Mouse (Mus musculus) limb, embryonic 15.5 days (tissue): ENCODE data around the gene Zdhhc21. TPM values are rescaled to one million over a fixed set of nuclear protein-coding genes. Genes with fewer than 3 reads are reported as not detected.

Experiments used
- ATAC-seq: fragments of 200-750 bp; cut with Nextera tagmentation; 2 replicates; pipeline ENCODE4 v1.8.0; 2017; ENCODE audit warnings: low read depth, moderate TSS enrichment; ENCODE audit not compliant: insufficient number of reproducible peaks, low FRiP score, low TSS enrichment
- H3K27ac ChIP-seq: fragments of 300-500 bp; sonication (generic); 2 replicates; pipeline ENCODE4 v1.5.1; 2015; ENCODE audit warnings: moderate library complexity, mild to moderate bottlenecking, inconsistent platforms
- H3K27me3 ChIP-seq: fragments of 300-500 bp; sonication (generic); 2 replicates; pipeline ENCODE4 v1.6.1; 2015; ENCODE audit warnings: inconsistent platforms
- H3K36me3 ChIP-seq: fragments of 300-500 bp; sonication (generic); 2 replicates; pipeline ENCODE4 v1.6.1; 2015; ENCODE audit warnings: inconsistent platforms
- H3K4me1 ChIP-seq: fragments of 300-500 bp; sonication (generic); 2 replicates; pipeline ENCODE4 v1.6.1; 2015; ENCODE audit warnings: inconsistent platforms
- H3K4me2 ChIP-seq: fragments of 300-500 bp; sonication (generic); 2 replicates; pipeline ENCODE4 v1.6.1; 2015; ENCODE audit warnings: mild to moderate bottlenecking, inconsistent platforms
- H3K4me3 ChIP-seq: fragments of 300-500 bp; sonication (generic); 2 replicates; pipeline ENCODE4 v1.5.1; 2015; ENCODE audit warnings: mild to moderate bottlenecking, inconsistent platforms
- H3K9ac ChIP-seq: fragments of 300-500 bp; sonication (generic); 2 replicates; pipeline ENCODE4 v1.6.1; 2015; ENCODE audit warnings: inconsistent platforms
- H3K9me3 ChIP-seq: fragments of 300-500 bp; sonication (generic); 2 replicates; pipeline ENCODE4 v1.6.1; 2016; ENCODE audit warnings: inconsistent platforms
- WGBS: fragments of 180-500 bp; shearing (Covaris S2); methylation state at CpG from one replicate; pipeline ENCODE4 v1.1.7; 2015; 5-methylcytosine and 5-hydroxymethylcytosine counted together
- polyA plus RNA-seq: library from polyadenylated mRNA; unstranded; fragments of >200 nt; fragmentation: Nextera tagmentation; extraction: Ambion mirVana; gene quantifications from 2 replicates; pipeline ENCODE4 v1.2.1, GENCODE M21; 2015

The Zdhhc21 gene
- polyA plus RNA-seq, 1 experiment from 2014 or later, result 14.3 TPM

DNA sequence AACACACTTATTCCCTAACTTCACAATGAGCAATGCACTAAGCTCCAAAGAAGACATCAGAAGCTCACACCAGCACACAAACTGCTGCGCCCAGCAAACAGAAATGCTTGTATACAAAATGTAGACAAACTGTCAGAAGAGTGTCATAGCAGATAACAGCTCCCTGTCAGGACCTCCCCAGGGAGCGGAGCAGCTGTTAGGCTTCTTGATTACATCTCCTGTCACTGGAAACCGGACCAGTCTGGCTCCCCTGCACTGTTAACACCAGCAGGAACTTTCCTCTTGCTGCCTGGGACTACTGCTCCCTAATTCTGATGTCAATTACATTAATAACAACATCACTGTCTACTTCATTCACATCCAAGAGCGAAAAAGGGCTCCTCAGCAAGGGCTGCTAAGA lies 44.5 kb downstream of the Zdhhc21 start:
- H3K4me1 ChIP-seq, result no peaks in the 10 kb centered on the region
- no peak overlapping the region for H3K27ac ChIP-seq
- no peak overlapping the region for H3K4me3 ChIP-seq
- H3K9me3 ChIP-seq, result no peaks in the 10 kb centered on the region
- ATAC-seq, result no peak
- H3K4me2 ChIP-seq, result no peak overlapping the region
- H3K27me3 ChIP-seq, result no peaks in the 10 kb centered on the region
- WGBS, result 66% methylated on average over 4 of the region's 4 CpGs
- H3K36me3 ChIP-seq, result 0 out of 2 replicates have a peak, but pooled peaks cover 6% of the 10 kb centered on the region
- H3K9ac ChIP-seq, result no peak overlapping the region

DNA sequence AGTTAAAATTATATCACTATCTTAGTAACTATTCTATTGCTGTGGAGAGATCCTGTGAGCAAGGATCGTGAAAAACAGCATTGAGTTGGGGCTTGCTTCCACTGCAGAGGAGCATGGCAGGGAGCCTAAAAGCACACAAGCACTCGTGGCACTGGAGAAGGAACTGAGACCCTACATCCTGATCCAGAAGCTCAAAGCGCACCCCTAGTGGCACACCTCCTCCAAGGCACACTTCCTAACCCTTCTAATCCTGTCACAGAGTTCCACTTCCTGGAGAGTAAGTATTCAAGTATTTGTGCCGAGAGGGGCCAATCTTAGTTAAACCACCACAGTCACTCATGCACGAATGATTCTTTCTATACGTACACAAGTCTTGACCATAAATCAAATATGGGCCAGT lies 46.4 kb downstream of the Zdhhc21 start:
- Histone ChIP-seq H3K4me1 (no peaks in the 10 kb centered on the region), H3K36me3 (0 out of 2 replicates have a peak, but pooled peaks cover 6% of the 10 kb centered on the region), H3K4me3 (no peak overlapping the region), H3K27ac (no peak overlapping the region), H3K4me2 (no peak overlapping the region), H3K27me3 (no peaks in the 10 kb centered on the region), H3K9me3 (no peaks in the 10 kb centered on the region), H3K9ac (no peak overlapping the region)
- 68% methylated on average over 6 of the region's 6 CpGs for WGBS
- ATAC-seq, result no peak

DNA sequence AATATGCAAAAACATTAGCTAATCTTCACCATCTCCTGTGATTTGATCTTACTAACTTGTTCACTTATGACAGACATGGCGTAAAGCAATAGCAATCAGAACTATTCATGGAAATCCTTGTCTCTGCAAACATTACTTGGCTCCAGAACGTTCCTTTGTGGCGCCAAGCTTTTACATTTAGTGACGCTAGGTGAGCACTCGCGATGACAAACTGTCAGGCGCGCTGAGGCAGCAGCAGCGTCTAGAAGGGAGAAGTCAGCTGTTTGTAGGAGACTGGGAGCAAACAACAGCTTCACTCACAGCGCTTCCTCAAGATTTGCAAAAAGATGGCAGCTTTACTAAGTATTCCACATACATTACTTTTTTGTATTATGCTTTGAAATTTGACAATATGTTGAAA lies 51.9 kb downstream of the Zdhhc21 start:
- Histone ChIP-seq H3K27me3 (no peaks in the 10 kb centered on the region), H3K4me1 (no peaks in the 10 kb centered on the region), H3K27ac (no peak overlapping the region), H3K9ac (no peak overlapping the region), H3K4me3 (no peak overlapping the region), H3K4me2 (no peak overlapping the region), H3K9me3 (no peaks in the 10 kb centered on the region), H3K36me3 (no peaks in the 10 kb centered on the region)
- no peak for ATAC-seq
- whole genome bisulfite sequencing, result 85% methylated on average over 10 of the region's 10 CpGs

DNA sequence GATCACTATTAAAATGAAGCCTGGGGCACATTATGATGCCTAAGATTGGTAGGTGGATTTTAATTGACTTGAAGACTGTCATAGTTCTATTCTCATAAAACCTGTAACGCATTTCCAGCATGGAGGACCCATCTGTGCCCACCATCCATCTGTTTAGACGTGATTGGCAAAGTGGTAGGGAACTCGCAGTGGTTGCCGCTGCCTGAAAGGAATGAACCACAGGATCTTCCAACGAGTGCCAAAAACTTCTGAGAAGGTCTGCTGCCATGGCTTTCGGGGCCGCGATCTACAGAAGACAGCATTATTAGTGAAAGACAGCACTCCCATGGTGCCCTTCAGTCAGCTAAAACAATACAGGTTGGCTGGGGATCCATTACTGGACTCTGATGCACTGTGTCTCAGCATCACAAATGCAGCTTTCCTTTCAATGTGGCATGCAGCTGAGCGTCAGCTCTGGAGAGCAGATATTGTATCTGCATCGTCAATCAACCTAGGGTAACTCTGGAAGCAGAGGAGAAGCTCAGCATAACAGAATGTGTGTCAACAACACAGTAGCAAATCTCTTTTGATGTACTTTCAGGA lies 53.5 kb downstream of the Zdhhc21 start:
- H3K4me2 ChIP-seq, result no peak overlapping the region
- ATAC-seq, result no peak
- WGBS, result 81% methylated on average over 10 of the region's 10 CpGs
- H3K9me3 ChIP-seq, result no peaks in the 10 kb centered on the region
- no peaks in the 10 kb centered on the region for H3K36me3 ChIP-seq
- no peaks in the 10 kb centered on the region for H3K27me3 ChIP-seq
- H3K4me1 ChIP-seq, result no peaks in the 10 kb centered on the region
- no peak overlapping the region for H3K27ac ChIP-seq
- H3K4me3 ChIP-seq, result no peak overlapping the region
- H3K9ac ChIP-seq, result no peak overlapping the region

DNA sequence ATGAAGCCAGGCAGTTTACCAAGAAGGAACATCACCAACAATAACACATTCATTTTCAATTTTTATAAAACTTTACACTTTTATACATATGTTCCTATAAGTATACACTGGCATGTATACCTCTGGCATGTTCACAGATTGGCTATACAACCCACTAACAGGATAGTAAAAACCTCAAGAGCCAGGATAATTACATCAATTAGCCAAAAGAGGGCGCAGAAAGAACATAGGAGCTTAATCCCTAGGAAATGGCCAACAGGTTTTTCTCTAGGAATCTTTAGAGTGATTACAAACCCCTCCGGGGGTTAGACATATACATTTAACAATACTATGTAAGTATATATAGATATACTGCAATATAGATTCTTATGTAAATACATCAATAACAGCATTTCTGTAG lies 55.7 kb downstream of the Zdhhc21 start:
- Histone ChIP-seq H3K36me3 (no peaks in the 10 kb centered on the region), H3K4me2 (no peak overlapping the region), H3K27ac (no peak overlapping the region), H3K9ac (no peak overlapping the region), H3K27me3 (no peaks in the 10 kb centered on the region), H3K4me3 (no peak overlapping the region), H3K9me3 (no peaks in the 10 kb centered on the region), H3K4me1 (no peaks in the 10 kb centered on the region)
- no peak for ATAC-seq
- WGBS, result 33% methylated on average over 2 of the region's 2 CpGs

DNA sequence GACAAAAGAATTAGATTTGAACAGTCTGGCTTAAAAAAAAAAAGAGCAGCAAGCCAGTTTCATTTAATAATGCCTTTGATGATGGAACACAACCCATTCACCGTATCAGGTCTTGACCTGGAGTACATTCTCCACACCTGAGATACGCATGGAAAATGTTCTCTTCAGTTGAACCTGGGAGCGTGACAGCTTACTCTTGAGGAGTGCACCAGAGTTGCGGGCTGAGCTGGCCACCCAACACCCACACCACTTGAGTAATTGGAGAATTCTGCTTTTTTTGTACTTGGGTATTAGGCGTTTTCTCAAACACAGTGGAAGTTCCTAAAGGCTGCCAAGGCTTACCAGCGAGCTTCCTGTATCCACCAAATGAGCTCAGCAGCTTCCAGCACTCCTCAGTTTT lies 66.2 kb downstream of the Zdhhc21 start:
- no peak overlapping the region for H3K9ac ChIP-seq
- no peak overlapping the region for H3K4me2 ChIP-seq
- H3K4me3 ChIP-seq, result no peak overlapping the region
- H3K9me3 ChIP-seq, result no peaks in the 10 kb centered on the region
- no peaks in the 10 kb centered on the region for H3K27me3 ChIP-seq
- no peaks in the 10 kb centered on the region; the same call in 1 of the 2 replicates for H3K36me3 ChIP-seq
- 78% methylated on average over 6 of the region's 6 CpGs for WGBS
- ATAC-seq, result no peak
- H3K4me1 ChIP-seq, result no peaks in the 10 kb centered on the region
- H3K27ac ChIP-seq, result no peak overlapping the region

DNA sequence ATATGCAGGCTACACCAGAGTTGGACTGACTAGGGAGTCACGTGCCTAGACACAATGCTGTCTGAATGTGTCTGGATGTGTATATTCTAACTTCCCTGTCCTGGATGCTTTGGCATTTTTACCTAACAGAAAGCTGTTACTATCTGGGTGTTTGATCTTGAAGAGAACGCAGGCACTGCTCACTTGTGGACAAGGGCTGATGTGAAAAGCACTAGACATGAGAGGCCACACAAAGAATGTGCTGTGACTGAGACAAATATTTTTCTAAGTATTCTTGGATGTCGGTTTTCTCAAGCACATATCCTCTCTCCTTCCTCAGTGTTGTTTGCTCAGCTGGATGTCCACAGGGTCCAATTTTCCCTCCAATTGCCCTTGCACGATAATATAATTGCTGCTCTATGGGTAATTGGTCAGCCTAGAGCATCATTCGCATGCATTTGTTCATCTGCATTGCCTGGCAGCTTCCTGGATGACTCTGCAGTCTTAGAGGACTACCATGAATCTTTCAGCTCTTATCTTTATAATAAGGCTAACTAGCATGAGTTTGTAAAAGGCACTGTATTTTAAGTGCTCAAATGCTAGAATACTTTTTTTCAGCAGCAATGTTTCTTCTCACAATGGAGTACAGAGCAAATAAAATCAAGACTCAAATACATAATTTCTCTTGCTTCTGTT lies 66.7 kb downstream of the Zdhhc21 start:
- no peak overlapping the region for H3K4me2 ChIP-seq
- WGBS, result 76% methylated on average over 5 of the region's 5 CpGs
- no peaks in the 10 kb centered on the region for H3K9me3 ChIP-seq
- no peaks in the 10 kb centered on the region for H3K36me3 ChIP-seq
- no peak overlapping the region for H3K27ac ChIP-seq
- H3K27me3 ChIP-seq, result no peaks in the 10 kb centered on the region
- no peak overlapping the region for H3K9ac ChIP-seq
- no peak overlapping the region for H3K4me3 ChIP-seq
- no peak for ATAC-seq
- H3K4me1 ChIP-seq, result no peaks in the 10 kb centered on the region

DNA sequence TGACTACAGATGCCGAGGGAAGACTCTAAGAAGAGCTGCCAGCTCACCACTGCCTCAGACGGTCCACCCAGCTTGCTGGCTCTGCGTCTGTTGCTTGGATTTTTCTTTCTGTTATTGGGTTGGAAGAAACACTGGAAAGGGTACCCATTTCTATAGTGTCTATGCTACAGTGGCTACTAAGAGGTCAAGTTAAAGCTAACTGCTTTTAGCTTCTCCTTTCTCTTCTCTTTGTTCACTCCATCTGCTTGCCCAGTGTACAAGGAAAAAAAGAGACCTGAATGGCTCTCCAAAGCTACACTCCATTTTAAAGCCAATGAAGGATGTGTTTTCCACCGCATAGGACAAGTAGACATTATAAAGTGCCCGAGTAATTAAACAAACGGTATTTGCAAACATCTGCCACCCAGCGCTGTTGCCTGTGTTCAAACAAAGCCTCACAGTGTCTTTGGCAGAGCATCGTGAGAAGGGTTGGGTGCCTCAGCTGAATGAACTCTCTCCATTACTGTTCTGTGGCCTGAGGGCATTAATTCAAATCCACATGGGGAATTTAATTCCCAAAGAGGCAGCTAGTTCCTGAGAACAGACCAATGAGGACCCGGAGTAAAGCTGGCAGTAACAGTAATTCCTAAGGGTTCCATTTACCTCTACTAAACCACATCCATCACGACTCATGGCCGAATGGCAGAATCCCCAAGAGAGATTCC lies 94.1 kb downstream of the Zdhhc21 start:
- no peak overlapping the region for H3K9ac ChIP-seq
- WGBS, result 76% methylated on average over 11 of the region's 11 CpGs
- no peaks in the 10 kb centered on the region for H3K36me3 ChIP-seq
- peaks cover 25% of the 10 kb centered on the region for H3K4me1 ChIP-seq
- no peaks in the 10 kb centered on the region for H3K9me3 ChIP-seq
- no peak for ATAC-seq
- H3K4me2 ChIP-seq, result no peak overlapping the region
- no peak overlapping the region for H3K27ac ChIP-seq
- no peak overlapping the region for H3K4me3 ChIP-seq
- no peaks in the 10 kb centered on the region for H3K27me3 ChIP-seq

DNA sequence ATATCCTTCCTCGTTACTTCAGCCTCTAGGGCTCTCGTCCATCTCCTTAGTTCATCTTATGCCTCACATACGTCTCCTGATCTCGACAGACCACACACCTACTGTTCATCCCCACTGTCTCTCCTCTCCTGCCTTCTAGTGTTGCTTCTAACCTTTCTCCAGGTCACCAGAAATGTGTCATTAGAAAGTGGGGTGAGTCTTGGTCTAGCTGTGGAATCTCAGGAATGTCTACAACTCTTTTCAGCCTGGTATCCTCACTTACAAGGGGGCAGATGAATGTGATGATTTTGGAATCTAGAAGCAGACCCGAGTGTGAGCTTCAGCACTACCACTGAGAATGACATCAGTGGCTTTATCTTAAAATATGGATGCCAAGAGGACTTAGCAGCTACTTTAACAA lies 96.2 kb downstream of the Zdhhc21 start:
- no peak overlapping the region for H3K4me2 ChIP-seq
- no peaks in the 10 kb centered on the region for H3K9me3 ChIP-seq
- H3K36me3 ChIP-seq, result no peaks in the 10 kb centered on the region
- H3K4me3 ChIP-seq, result no peak overlapping the region
- H3K4me1 ChIP-seq, result peaks cover 23% of the 10 kb centered on the region
- WGBS, result 54% methylated on average over 5 of the region's 5 CpGs
- H3K27ac ChIP-seq, result no peak overlapping the region
- no peak overlapping the region for H3K9ac ChIP-seq
- ATAC-seq, result no peak
- H3K27me3 ChIP-seq, result no peaks in the 10 kb centered on the region

DNA sequence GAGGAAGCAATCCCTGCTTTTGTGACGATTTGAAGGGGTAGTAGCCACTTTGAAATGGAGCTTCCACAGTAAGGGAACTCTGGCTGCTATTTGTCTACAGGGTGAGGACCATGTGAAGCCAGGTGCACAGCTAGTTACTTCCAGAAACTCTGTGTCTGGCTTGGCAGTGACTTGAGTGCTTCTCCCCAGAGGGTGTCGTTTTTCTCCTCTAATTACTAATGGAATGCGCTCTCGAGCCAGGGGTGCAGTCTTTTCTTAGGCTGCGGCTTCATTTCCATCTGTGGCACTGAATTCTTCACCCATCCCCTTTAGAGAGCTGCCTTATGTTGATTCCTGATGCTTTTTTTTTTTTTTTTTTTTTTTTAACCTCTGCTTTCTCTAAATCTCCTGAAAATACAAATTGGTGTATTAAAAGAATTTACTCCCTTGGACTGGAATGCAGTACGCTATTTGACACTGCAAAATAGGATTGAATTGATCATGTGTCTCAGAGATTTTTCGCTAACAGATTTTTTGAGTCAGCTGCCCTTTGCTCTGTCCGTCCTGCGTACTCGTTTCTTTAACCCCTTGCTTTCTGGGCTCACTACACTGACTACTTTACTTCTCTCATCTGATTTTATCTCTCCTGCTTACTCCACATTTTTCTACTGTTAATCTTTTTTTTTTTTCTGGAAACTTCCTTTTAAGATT lies 97.2 kb downstream of the Zdhhc21 start:
- peak overlapping the region; percentile 75 for H3K27ac ChIP-seq
- H3K9ac ChIP-seq, result no peak overlapping the region
- 4% methylated on average over 10 of the region's 10 CpGs for WGBS
- H3K9me3 ChIP-seq, result no peaks in the 10 kb centered on the region
- ATAC-seq, result peak; percentile 83
- H3K4me2 ChIP-seq, result 0 out of 2 replicates have a peak overlapping the region, but pooled peaks have one; percentile 12
- H3K27me3 ChIP-seq, result no peaks in the 10 kb centered on the region
- peaks cover 26% of the 10 kb centered on the region for H3K4me1 ChIP-seq
- no peak overlapping the region for H3K4me3 ChIP-seq
- H3K36me3 ChIP-seq, result no peaks in the 10 kb centered on the region

DNA sequence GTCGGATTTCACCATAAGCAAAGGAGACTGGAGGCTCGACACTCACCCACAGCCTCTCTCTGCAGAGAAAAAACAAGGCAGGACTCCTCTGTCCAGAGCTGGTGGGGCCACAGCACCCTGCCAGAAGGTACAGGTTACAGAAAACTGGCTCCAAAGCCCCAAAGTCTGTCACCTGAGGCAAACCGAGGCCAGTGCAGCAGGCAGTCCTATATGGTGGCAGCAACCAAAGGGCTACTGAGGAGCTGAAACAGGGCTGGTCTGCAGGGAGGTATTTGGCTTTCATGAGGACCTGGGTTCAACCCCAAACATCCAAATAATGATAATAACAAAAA lies 103.5 kb downstream of the Zdhhc21 start:
- Histone ChIP-seq H3K27ac (no peak overlapping the region), H3K9me3 (no peaks in the 10 kb centered on the region), H3K4me1 (peaks cover 8% of the 10 kb centered on the region; the same call in 1 of the 2 replicates), H3K27me3 (no peaks in the 10 kb centered on the region), H3K36me3 (no peaks in the 10 kb centered on the region), H3K4me3 (no peak overlapping the region), H3K9ac (no peak overlapping the region), H3K4me2 (no peak overlapping the region)
- WGBS, result 23% methylated on average over 3 of the region's 3 CpGs
- no peak for ATAC-seq
